Mouse (Mus musculus): ENCODE measurements around the gene Serbp1. TPM values are rescaled to one million over a fixed set of nuclear protein-coding genes. Genes with fewer than 3 reads are reported as not detected.

The Serbp1 gene
- total RNA-seq, 1 experiment from 2014 or later: 434 TPM

GRCm38 (mm10) chr6:67230950-67231349, 7.0 kb upstream of the Serbp1 start:
- no peak for DNase-seq

GRCm38 (mm10) chr6:67235649-67236048, 2.3 kb upstream of the Serbp1 start:
- no peak for DNase-seq

- DNase-seq: no peak
Measured at GRCm38 (mm10) chr6:67236491-67237234, 1.3 kb upstream of the Serbp1 start.

- no peak for DNase-seq
Measured at GRCm38 (mm10) chr6:67241263-67241662, 3.3 kb downstream of the Serbp1 start.

- no peak for DNase-seq
Measured at GRCm38 (mm10) chr6:67243765-67244420, 5.9 kb downstream of the Serbp1 start.

GRCm38 (mm10) chr6:67244451-67244850, 6.5 kb downstream of the Serbp1 start:
- no peak for DNase-seq

- no peak for DNase-seq
Measured at GRCm38 (mm10) chr6:67251095-67251494, 13.1 kb downstream of the Serbp1 start.

- DNase-seq: no peak
Measured at GRCm38 (mm10) chr6:67264935-67265334, 27.0 kb downstream of the Serbp1 start.

- no peak for DNase-seq
Measured at GRCm38 (mm10) chr6:67266159-67266657, 28.2 kb downstream of the Serbp1 start.

- peak; percentile 97 for DNase-seq
Measured at GRCm38 (mm10) chr6:67266664-67267407, 28.9 kb downstream of the Serbp1 start.

GRCm38 (mm10) chr6:67267408-67268244, 29.6 kb downstream of the Serbp1 start:
- peak; percentile 68 for DNase-seq

- DNase-seq: no peak
Measured at GRCm38 (mm10) chr6:67268245-67268612, 30.3 kb downstream of the Serbp1 start.

GRCm38 (mm10) chr6:67268983-67269382, 31.0 kb downstream of the Serbp1 start:
- no peak for DNase-seq

GRCm38 (mm10) chr6:67269459-67269858, 31.5 kb downstream of the Serbp1 start:
- no peak for DNase-seq

GRCm38 (mm10) chr6:67277944-67278343, 40.0 kb downstream of the Serbp1 start:
- no peak for DNase-seq

GRCm38 (mm10) chr6:67281614-67282197, 43.7 kb downstream of the Serbp1 start:
- DNase-seq: no peak

- no peak for DNase-seq
Measured at GRCm38 (mm10) chr6:67282897-67283296, 44.9 kb downstream of the Serbp1 start.

GRCm38 (mm10) chr6:67292042-67292623, 54.2 kb downstream of the Serbp1 start:
- no peak for DNase-seq

- no peak for DNase-seq
Measured at GRCm38 (mm10) chr6:67296126-67296525, 58.1 kb downstream of the Serbp1 start.

- no peak for DNase-seq
Measured at GRCm38 (mm10) chr6:67298742-67299141, 60.8 kb downstream of the Serbp1 start.

- DNase-seq: no peak
Measured at GRCm38 (mm10) chr6:67300300-67300699, 62.3 kb downstream of the Serbp1 start.
